Mouse (Mus musculus) testis, adult 2 months (tissue): ENCODE results near the gene Txndc17.

Source experiments
- CTCF ChIP-seq: fragments of 200-500 bp; IDR thresholded peaks from 2 replicates; pipeline ENCODE4 v1.5.1; 2012; ENCODE audit warnings: low read depth, mild to moderate bottlenecking, inconsistent platforms, low read length, moderate library complexity; ENCODE audit not compliant: control insufficient read depth, insufficient read depth, insufficient replicate concordance
- POLR2A ChIP-seq: fragments of 200-500 bp; IDR thresholded peaks from 2 replicates; pipeline ENCODE4 v1.6.1; 2012; ENCODE audit warnings: low read depth, mild to moderate bottlenecking, inconsistent platforms, low read length, moderate library complexity; ENCODE audit not compliant: control insufficient read depth

DNA sequence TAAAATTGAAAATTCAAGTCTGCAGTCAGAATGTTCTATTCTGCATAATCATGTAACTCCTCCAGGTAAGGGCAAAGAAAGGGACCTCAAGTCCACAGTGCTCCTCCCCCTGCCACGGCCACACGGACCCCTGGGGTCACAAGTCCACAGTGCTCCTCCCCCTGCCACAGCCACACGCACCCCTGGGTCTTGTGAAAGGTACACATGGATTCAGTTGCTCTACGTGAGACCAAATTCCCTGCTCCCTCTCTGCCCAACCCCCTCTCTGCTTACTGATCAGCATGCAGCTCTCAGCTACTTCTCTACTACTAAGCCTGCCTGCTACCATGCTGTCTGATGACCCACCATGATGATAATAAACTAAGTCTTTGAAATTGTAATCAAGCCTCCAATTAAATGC lies 37.5 kb upstream of the Txndc17 start:
- TF ChIP-seq CTCF (no peak), POLR2A (no peak)
